Mouse (Mus musculus) frontal cortex, postnatal 14 days (tissue): ENCODE results near the gene Stat5b.

Experiments
- DNase-seq, 2 experiments: peaks; one replicate each; pipeline ENCODE4 v3.0.0; 2022; ENCODE audit warnings: low spot score in 2 of 2

Stat5b gene

GRCm38 (mm10) chr11:100738066-100738604, 112.4 kb downstream of the Stat5b start, which contains the start of gene Rab5c:
Gene Rab5c (minus strand): TSS chr11:100738215.
- DNase-seq, result peak; percentile 98

- no peak for DNase-seq
Observed at GRCm38 (mm10) chr11:100737105-100737733, 113.3 kb downstream of the Stat5b start.

GRCm38 (mm10) chr11:100736746-100737080, 113.8 kb downstream of the Stat5b start:
- DNase-seq, result no peak

- DNase-seq, result no peak
Observed at GRCm38 (mm10) chr11:100735954-100736745, 114.4 kb downstream of the Stat5b start.

- no peak for DNase-seq
Observed at GRCm38 (mm10) chr11:100735134-100735865, 115.2 kb downstream of the Stat5b start.
